Comparison of ENCODE assay signal across 8 mouse cellular contexts in genomic region chr12:110417023-110417986, GRCm38 (mm10). TPM values are rescaled to one million over a fixed set of nuclear protein-coding genes. Genes with fewer than 3 reads are reported as not detected.
DNase-seq lines count a peak whose midpoint lies in the region; ATAC-seq and TF ChIP-seq lines count a peak whose summit lies in the region.

No protein-coding gene starts in this region.

- ATAC-seq in forebrain, embryonic 16.5 days, result no peak

- peak overlapping the region; percentile 1; the same call in 1 of the 2 replicates for H3K4me2 ChIP-seq in forebrain, embryonic 16.5 days (ENCODE audit: low read length)

- no peak overlapping the region for H3K27ac ChIP-seq in forebrain, embryonic 16.5 days (ENCODE audit: low read length)
- 0 out of 2 replicates have a peak overlapping the region, but pooled peaks have one; percentile 13 for H3K27ac ChIP-seq in kidney, adult 2 months (ENCODE audit: insufficient read depth, low read depth, low read length)
- H3K27ac ChIP-seq in macrophage, result peak overlapping the region; percentile 12; the same call in 1 of the 2 replicates

- no peaks in the 10 kb centered on the region for H3K36me3 ChIP-seq in forebrain, embryonic 16.5 days (ENCODE audit: control insufficient read depth, insufficient read depth)
- H3K36me3 ChIP-seq in kidney, adult 2 months (ENCODE audit: control insufficient read depth, insufficient read depth, low read length), result no peaks in the 10 kb centered on the region
- H3K36me3 ChIP-seq in macrophage (ENCODE audit: inconsistent target), result no peaks in the 10 kb centered on the region

- no peak overlapping the region for H3K4me3 ChIP-seq in forebrain, embryonic 16.5 days (replicated peaks; ENCODE audit: low read length)
- H3K4me3 ChIP-seq in kidney, adult 2 months (ENCODE audit: insufficient read depth, low read depth, low read length), result no peak overlapping the region
- H3K4me3 ChIP-seq in macrophage (ENCODE audit: inconsistent target), result no peak overlapping the region

- 0 out of 2 replicates have a peak, but pooled peaks cover 2% of the 10 kb centered on the region for H3K27me3 ChIP-seq in forebrain, embryonic 16.5 days (replicated peaks; ENCODE audit: control insufficient read depth, insufficient read depth, low read length)
- no peaks in the 10 kb centered on the region for H3K27me3 ChIP-seq in kidney, adult 2 months (replicated peaks; ENCODE audit: control insufficient read depth, insufficient read depth, low read length)

- no peaks in the 10 kb centered on the region for H3K9me3 ChIP-seq in forebrain, embryonic 16.5 days (ENCODE audit: control insufficient read depth, low read length)

- no peaks in the 10 kb centered on the region for H3K79me2 ChIP-seq in macrophage (ENCODE audit: inconsistent target)

- peak; percentile 20 for DNase-seq in thymus, postnatal 0 days (ENCODE audit: low spot score)
- no peak for DNase-seq in thymus, postnatal 36 days
- DNase-seq in kidney, adult 2 months, result peak; percentile 4
- DNase-seq in right cerebral cortex, adult 2 months (ENCODE audit: low spot score in 2 of 2), result no peak
- no peak for DNase-seq in gastrocnemius, adult 8-10 months (ENCODE audit: low spot score in 2 of 2)
- no peak for DNase-seq in adipocyte (ENCODE audit: low spot score)

- TF ChIP-seq POLR2A in kidney, adult 2 months (IDR thresholded peaks at IDR 0.05; ENCODE audit: low read depth, low read length), result no peak

- no peak for TF ChIP-seq CTCF in kidney, adult 2 months (conservative IDR thresholded peaks at IDR 0.05; ENCODE audit: insufficient read depth, insufficient read length, low read depth, low read length)

- 0 out of 2 replicates have a peak, but pooled peaks cover 3% of the 10 kb centered on the region for H3K4me1 ChIP-seq in forebrain, embryonic 16.5 days (replicated peaks; ENCODE audit: control insufficient read depth, insufficient read depth, low read length)
- H3K4me1 ChIP-seq in kidney, adult 2 months (ENCODE audit: control insufficient read depth, insufficient read depth, low read length), result peaks cover 5% of the 10 kb centered on the region; the same call in 1 of the 2 replicates

- 54% methylated on average over 28 of the region's 28 CpGs for WGBS in forebrain, embryonic 16.5 days
- 51% methylated on average over 28 of the region's 28 CpGs for WGBS in kidney, adult 2 months
- 40% methylated on average over 27 of the region's 28 CpGs for WGBS in macrophage (ENCODE audit: missing documents)

- H3K9ac ChIP-seq in forebrain, embryonic 16.5 days (replicated peaks; ENCODE audit: low read depth, low read length), result no peak overlapping the region

RNA-seq across cellular contexts. Expression of gene Ppp2r5c, which starts 29.6 kb away (rescaled TPM):
- 309 and 319 TPM in 2 replicates for polyA plus RNA-seq in thymus, postnatal 0 days (2015; fragmentation: Nextera tagmentation; extraction: Ambion mirVana)
- 139 and 145 TPM in 2 replicates for polyA plus RNA-seq in forebrain, embryonic 16.5 days (2015; fragmentation: Nextera tagmentation; extraction: Ambion mirVana)
- 29.9 and 41.3 TPM in 2 replicates for polyA plus RNA-seq in kidney, adult 2 months (2012; rRNA removed)
- total RNA-seq in macrophage (2018; cell fraction: chromatin; rRNA removed), result 100 to 1,000 TPM in 2 of 26 experiments, 10 to 100 TPM in 24; 19.9 to 103 (median 77.9) TPM
- total RNA-seq in macrophage (2018; cell fraction: cytosol; rRNA removed), result 100 to 1,000 TPM; 104 to 180 (median 147) TPM
- 100 to 1,000 TPM in 6 of 26 experiments, 10 to 100 TPM in 20; 31.2 to 122 (median 80.1) TPM for total RNA-seq in macrophage (2018; cell fraction: nucleus; rRNA removed)
- polyA plus RNA-seq in macrophage (2018), result 110 to 139 TPM (median 129 TPM) in 3 replicates
- total RNA-seq in gastrocnemius, adult 8-10 months (2022), result 10 to 100 TPM; 64.1 to 73.9 (median 67.9) TPM

Comparison
In these comparisons a context has a peak if more than half of its experiments do, and no peak if none do; other contexts are left out.
1. DNase-seq: peak in thymus, postnatal 0 days (single experiment) and kidney, adult 2 months (single experiment); none in thymus, postnatal 36 days (0 of 2), right cerebral cortex, adult 2 months (0 of 2), gastrocnemius, adult 8-10 months (0 of 2) and adipocyte (single experiment).